Mouse (Mus musculus) C2C12 (cell line): ENCODE data around the gene Zfp414.

Source experiments
- CEBPB ChIP-seq: IDR thresholded peaks from one replicate; pipeline ENCODE4 v1.6.1; 2011; ENCODE audit warnings: low read depth, mild to moderate bottlenecking, control low read depth, moderate library complexity
- CTCF ChIP-seq: IDR thresholded peaks from one replicate; pipeline ENCODE4 v1.5.1; 2011; ENCODE audit not compliant: control insufficient read depth, insufficient read depth, insufficient read length
- FOSL1 ChIP-seq: IDR thresholded peaks from one replicate; pipeline ENCODE4 v1.8.0; 2011; ENCODE audit warnings: mild to moderate bottlenecking, low read length; ENCODE audit not compliant: poor library complexity, insufficient read depth, severe bottlenecking
- MAX ChIP-seq: IDR thresholded peaks from one replicate; pipeline ENCODE4 v1.6.1; 2011; ENCODE audit warnings: mild to moderate bottlenecking, control low read depth
- MYOD1 ChIP-seq: IDR thresholded peaks from one replicate; pipeline ENCODE4 v1.6.1; 2011; ENCODE audit warnings: low read depth; ENCODE audit not compliant: control insufficient read depth, insufficient read length
- MYOG ChIP-seq: IDR thresholded peaks from one replicate; pipeline ENCODE4 v1.6.1; 2011; ENCODE audit not compliant: control insufficient read depth, insufficient read length; ENCODE audit errors: extremely low read depth
- USF1 ChIP-seq: IDR thresholded peaks from one replicate; pipeline ENCODE4 v1.6.1; 2011; ENCODE audit warnings: low read depth, mild to moderate bottlenecking, control low read depth, moderate library complexity

DNA sequence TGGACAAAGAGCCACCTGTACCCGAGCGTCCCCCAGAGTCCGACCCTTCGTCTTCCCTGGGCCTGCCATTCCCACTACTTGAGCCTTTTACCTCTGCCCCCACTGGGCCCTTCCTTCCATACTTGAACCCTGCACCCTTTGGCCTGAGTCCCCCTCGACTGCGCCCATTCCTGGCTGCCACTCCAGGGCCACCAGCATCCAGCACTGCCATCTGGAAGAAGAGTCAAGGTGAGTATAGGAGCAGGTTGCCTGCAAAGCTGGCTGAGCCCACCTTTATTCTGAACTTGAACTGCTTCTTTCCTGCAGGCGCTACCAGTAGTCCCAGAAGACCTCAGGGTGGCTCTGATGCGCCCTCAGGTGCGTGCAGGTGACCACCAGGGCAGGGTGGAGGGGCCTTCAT lies 2.3 kb downstream of the Zfp414 start:
- no peak for TF ChIP-seq CTCF
- no peak for TF ChIP-seq MYOG
- no peak for TF ChIP-seq USF1
- no peak for TF ChIP-seq MYOD1
- TF ChIP-seq MAX = no peak
- TF ChIP-seq CEBPB = no peak
- TF ChIP-seq FOSL1 = no peak
